Mouse (Mus musculus): ENCODE results near the gene Sin3a. TPM values are rescaled to one million over a fixed set of nuclear protein-coding genes. Genes with fewer than 3 reads are reported as not detected.

The Sin3a gene
- polyA plus RNA-seq (2012): 12.6 and 17.1 TPM in 2 replicates

GRCm38 (mm10) chr9:57071801-57072351 is at the start of gene Sin3a:
Sin3a (plus strand) TSS chr9:57072040.

DNA sequence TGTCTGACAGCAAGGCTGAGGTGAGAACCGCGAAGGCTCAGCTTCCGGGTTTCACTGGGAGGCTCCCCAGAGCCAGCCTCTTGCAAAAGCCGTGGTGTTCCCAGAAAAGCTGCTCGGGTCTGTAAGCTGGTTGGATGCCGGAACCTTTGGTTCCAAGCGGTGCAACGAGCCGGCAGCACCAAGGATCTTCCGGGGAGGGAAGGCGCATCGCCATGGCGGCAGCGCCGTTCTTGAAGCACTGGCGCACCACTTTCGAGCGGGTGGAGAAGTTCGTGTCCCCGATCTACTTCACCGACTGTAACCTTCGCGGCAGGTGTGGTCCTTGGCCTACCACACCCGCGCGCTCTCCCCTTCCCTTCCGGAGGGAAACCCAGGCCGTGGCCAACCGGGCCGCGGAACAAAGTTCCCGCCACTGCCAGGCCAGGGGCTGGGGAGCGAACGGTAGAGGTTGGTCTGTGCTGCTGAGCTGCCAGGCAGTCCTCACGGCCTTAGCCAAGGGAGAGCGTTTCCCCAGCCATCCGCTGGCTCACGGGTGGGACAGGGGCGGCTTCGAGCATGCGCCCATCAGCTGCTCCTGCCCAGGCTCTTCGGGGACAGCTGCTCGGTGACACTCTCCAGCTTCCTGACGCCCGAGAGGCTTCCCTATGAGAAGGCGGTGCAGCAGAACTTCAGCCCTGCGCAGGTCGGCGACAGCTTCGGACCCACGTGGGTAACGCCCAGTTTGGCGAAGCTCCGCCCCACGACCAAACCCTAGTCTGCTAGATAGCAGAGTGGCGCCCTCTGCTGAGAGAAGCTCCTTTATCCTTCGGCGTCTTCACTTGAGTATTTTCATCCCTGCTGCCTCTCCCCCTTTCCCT is 59.0 kb downstream of the Sin3a start, which contains the start of gene Man2c1:
TSS of gene Man2c1 (plus strand) at position 114 of the 857 bp plus-strand sequence.

DNA sequence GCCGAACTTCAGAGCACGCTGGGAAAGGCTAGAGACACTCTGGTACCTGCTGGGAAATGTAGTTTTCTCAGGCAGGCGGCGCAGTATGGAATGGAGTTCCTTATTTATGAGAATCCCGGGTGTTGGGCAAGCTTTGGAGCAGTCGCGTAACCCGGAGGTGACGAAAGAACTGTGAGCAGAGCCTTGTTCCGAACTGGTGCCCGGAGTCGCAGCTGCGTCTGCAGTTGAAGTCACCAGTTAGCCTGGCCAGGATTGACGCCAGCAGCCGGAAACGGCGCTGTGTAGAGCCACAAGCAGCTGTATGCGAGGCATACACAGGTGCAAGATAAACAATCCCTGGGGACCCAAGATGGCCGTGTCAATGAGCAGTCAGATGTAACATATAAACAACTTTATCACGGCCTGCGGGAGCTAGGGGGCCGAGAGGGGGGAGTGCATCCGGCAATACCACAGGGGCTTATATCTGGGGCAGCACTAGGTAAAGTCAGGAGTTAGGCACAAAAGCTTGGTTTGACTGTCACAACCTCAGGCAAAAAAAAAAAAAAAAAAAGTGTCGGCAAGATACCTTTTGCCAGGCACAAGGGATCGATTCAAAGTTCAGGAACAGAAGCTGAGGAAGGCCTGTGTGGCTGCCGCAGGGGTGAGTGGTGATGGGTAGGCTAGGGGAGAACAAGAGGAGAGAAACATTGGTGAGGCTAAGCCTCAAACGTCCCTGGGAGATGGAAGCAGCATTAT is 76.5 kb downstream of the Sin3a start, which contains the start of gene Neil1:
TSS of gene Neil1 (minus strand) at position 162 of the 735 bp plus-strand sequence.

GRCm38 (mm10) chr9:57158013-57158470 is 86.2 kb downstream of the Sin3a start, which contains the start of gene Commd4:
Commd4 (minus strand) TSS chr9:57158331.

Other genes starting within 250 kb of the Sin3a start
- not detected in 2 replicates for gene Odf3l1, start 207.4 kb upstream of the Sin3a start, polyA plus RNA-seq (2012)
- gene Cspg4, start 207.0 kb upstream of the Sin3a start, polyA plus RNA-seq (2012): 0.02 TPM in 2 replicates
- 1.9 and 2.0 TPM in 2 replicates for gene Snx33, start 143.7 kb upstream of the Sin3a start, polyA plus RNA-seq (2012)
- 71.9 and 81.0 TPM in 2 replicates for gene Imp3, start 134.6 kb upstream of the Sin3a start, polyA plus RNA-seq (2012)
- gene Snupn, start 121.2 kb upstream of the Sin3a start, polyA plus RNA-seq (2012): 1.00 and 1.1 TPM in 2 replicates
- gene Ptpn9, start 77.1 kb upstream of the Sin3a start, polyA plus RNA-seq (2012): 24.6 and 34.3 TPM in 2 replicates
- 99.3 and 110 TPM in 2 replicates for gene Man2c1, start 58.6 kb downstream of the Sin3a start, polyA plus RNA-seq (2012)
- 18.0 and 20.0 TPM in 2 replicates for gene Neil1, start 76.3 kb downstream of the Sin3a start, polyA plus RNA-seq (2012)
- gene Commd4, start 86.3 kb downstream of the Sin3a start, polyA plus RNA-seq (2012): 46.9 and 50.6 TPM in 2 replicates
- not detected in 2 replicates for gene Trcg1, start 164.5 kb downstream of the Sin3a start, polyA plus RNA-seq (2012)
- 178 and 209 TPM in 2 replicates for gene 1700017B05Rik, start 190.6 kb downstream of the Sin3a start, polyA plus RNA-seq (2012)

Data from megakaryocyte-erythroid progenitor cell, adult 5 weeks (primary cell).